Mouse (Mus musculus): ENCODE measurements around the gene Insr.
"Not testable (repeated sequence)": the region's sequence is repeated elsewhere in the genome, so short reads cannot be mapped to it uniquely, and the experiment has no call there.

Insr gene

GRCm38 (mm10) chr8:3191006-3191405 lies 88.4 kb downstream of the Insr start:
- no peak for DNase-seq (ENCODE audit: low spot score in 2 of 2)

GRCm38 (mm10) chr8:3187456-3187855 lies 92.0 kb downstream of the Insr start:
- no peak for DNase-seq (ENCODE audit: low spot score in 2 of 2)

- no peak for DNase-seq (ENCODE audit: low spot score in 2 of 2)
Measured at GRCm38 (mm10) chr8:3179930-3180329, 99.5 kb downstream of the Insr start.

- no peak for DNase-seq (ENCODE audit: low spot score in 2 of 2)
Measured at GRCm38 (mm10) chr8:3177440-3177839, 102.0 kb downstream of the Insr start.

GRCm38 (mm10) chr8:3172246-3172645 lies 107.2 kb downstream of the Insr start:
- no peak for DNase-seq (ENCODE audit: low spot score in 2 of 2)

GRCm38 (mm10) chr8:3146506-3146905 lies 132.9 kb downstream of the Insr start:
- no peak for DNase-seq (ENCODE audit: low spot score in 2 of 2)

- DNase-seq (ENCODE audit: low spot score in 2 of 2) = not testable (repeated sequence)
Measured at GRCm38 (mm10) chr8:3100416-3100815, 179.0 kb downstream of the Insr start.

Measured in spleen, postnatal 14 days (tissue).